Mouse (Mus musculus) left cerebral cortex, postnatal 36 days (tissue): Measurements from ENCODE around the gene Egfem1. TPM values are rescaled to one million over a fixed set of nuclear protein-coding genes. Genes with fewer than 3 reads are reported as not detected.
A peak's percentile ranks its signal among the peaks of the same experiment; 100 is the strongest.

Source experiments
- DNase-seq, 2 experiments: peaks; one replicate each; pipeline ENCODE4 v3.0.0; 2021 to 2022; ENCODE audit warnings: low spot score in 2 of 2, mixed read lengths in 1 of 2
- intact Hi-C: fragments of 180-260 bp; cut with DNase I; formaldehyde crosslinking; loops from one replicate; pipeline ENCODE4 v1.15.1; 2025
- microRNA-seq: library from miRNA; unstranded; fragments of <30 nt; microRNA quantifications from one replicate; pipeline ENCODE4 v1.2.0, GENCODE M21; 2022
- total RNA-seq, 2 experiments: library from RNA; stranded (reverse); gene quantifications; 2 replicates each; pipeline ENCODE4 v1.2.3; 2021

The Egfem1 gene
- total RNA-seq, 2 experiments from 2014 or later = 14.9 to 22.1 TPM

GRCm38 (mm10) chr3:29731509-29731908 lies 649.7 kb downstream of the Egfem1 start:
- DNase-seq = no peak
- intact Hi-C loops = loop anchor here (5.0 kb wide), 1 partner anchor 831 kb away; no protein-coding TSS in a partner anchor

DNA sequence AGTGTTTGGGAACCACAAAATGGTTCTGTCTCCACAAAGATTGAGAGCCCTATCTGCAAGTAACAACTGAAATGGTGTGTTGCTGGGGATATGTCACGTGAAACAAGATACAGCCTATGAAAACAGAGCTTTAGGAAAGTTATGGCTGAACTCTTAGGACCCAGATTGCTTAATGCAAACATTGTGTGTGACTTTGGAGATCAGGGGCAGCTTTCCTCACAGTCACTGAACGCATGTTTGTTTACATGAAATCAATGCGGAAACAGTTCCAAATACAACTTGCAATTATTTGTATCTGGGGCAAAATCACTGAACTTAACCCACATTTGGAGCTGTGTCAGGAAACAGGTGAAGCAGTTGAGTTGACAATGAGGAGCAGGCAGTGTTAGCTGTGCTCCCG lies 650.8 kb downstream of the Egfem1 start:
- intact Hi-C loops = loop anchor here (5.0 kb wide), 1 partner anchor 830 kb away; no protein-coding TSS in a partner anchor
- DNase-seq = no peak

DNA sequence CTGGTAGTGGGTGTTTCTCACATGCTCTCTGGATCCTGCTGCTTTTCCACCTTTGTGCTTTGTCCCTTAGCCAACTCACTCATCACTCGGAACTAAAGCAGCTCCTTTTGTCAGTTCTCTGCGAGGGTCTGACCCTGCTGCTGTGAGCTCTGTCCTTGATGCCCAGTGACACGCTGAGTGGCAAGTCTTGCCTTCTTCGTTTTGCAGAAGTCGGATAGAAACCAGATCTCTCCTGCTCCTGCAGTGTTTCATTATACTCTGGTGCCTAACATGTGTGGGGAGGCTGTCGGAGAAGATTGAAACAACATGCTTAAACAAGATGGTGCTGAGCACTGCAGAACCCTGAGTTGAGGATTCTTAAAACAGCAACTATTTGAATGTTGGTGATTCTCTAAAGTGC lies 652.4 kb downstream of the Egfem1 start:
- intact Hi-C loops = loop anchor here (5.0 kb wide), 1 partner anchor 828 kb away; no protein-coding TSS in a partner anchor
- no peak for DNase-seq

DNA sequence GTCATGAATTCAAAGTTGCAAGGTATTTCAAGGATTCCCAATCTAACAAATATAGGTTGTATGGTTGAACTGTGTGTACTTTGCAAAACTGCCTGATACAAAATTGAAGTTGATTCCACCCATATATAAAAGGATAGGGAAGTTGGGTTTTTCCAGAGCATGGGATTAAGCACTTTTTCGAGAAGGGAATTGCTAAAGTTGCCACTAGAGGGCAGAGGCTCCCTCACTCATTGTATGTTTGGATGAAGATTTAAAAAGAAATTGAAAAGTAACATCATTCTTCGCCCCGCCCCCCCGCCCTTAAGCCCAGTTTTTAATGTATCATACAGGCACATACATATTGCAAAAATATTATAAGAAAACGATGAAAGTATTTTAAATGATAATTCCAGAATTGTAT lies 657.5 kb downstream of the Egfem1 start:
- no peak for DNase-seq
- intact Hi-C loops = no loop called here

Small RNA genes lying within 50 kb of the gene (microRNA-seq; reads per million reads assigned to microRNA genes)
- gene Mir21b (not detected), gene Mir551b (21.1 reads per million, percentile 39 among the genes with 10 or more reads in this experiment)

Other genes starting within 250 kb of the Egfem1 start
- gene Gm1527, start 189.4 kb upstream of the Egfem1 start, total RNA-seq = not detected